Mouse (Mus musculus) left cerebral cortex, adult 9 months (tissue): ENCODE data around the gene Osbpl5.
"Not testable (repeated sequence)": the region's sequence is repeated elsewhere in the genome, so short reads cannot be mapped to it uniquely, and the experiment has no call there.

Source experiments
- DNase-seq, 2 experiments: peaks; one replicate each; pipeline ENCODE4 v3.0.0; 2022; ENCODE audit warnings: low spot score in 2 of 2

Osbpl5 gene

GRCm38 (mm10) chr7:143709395-143709794 is 47.4 kb downstream of the Osbpl5 start:
- no peak for DNase-seq

DNA sequence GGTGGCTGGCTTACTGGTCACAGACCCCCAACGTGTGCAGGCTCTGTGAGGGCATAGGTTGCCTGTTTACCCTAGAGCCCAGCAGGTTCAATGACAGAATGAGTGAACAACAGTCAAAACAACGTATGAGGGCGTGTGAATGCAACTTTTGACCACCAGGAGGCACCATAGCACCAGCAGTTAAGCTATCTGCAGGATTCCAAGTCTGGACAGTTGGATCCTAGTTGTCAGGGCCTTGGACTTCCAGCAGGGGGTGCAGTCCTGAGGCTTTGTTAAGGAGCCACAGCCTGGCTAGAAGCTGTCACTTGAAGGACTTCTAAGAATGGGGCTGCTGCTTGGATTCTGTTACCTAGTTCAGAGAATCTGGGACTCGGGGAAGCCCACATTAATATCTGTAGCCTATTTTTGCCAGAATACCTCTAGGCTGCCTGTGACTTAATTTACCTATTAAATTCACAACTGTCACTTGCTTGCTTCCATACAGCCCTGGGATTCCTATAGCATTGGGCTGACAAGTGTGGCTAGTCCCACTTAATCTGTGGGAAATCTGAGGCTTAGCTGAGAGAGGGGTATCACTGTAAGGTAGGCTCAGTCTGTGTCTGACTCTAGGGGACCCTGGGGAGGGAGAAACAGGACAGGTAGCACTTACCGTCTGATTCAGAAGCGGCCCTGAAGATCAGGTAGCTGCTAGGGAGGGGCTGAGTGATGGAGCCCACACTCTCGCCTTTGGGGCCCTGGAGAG is 49.9 kb downstream of the Osbpl5 start:
- DNase-seq = peak; percentile 68 to 95

DNA sequence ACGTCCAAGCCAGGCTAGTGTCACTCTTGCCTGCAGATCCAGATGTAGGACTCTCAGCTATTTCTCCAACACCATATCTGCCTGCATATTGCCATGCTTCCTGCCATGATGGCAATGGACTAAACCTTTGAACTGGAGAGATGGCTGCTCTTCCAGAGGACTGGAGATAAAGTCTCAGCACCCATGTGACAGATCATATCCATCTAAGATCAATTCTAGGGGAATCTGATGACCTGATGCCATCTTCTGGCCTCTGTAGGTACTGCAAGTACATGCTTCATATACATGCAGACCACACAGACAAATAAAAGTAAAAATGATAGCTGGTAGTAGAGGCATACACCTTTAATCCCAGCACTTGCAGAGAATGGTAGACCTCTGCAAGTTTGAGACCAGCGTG is 60.6 kb downstream of the Osbpl5 start:
- peak in 1 of 2 experiments; percentile 33 for DNase-seq

- no peak for DNase-seq
Observed at GRCm38 (mm10) chr7:143694550-143694949, 62.2 kb downstream of the Osbpl5 start.

- DNase-seq = no peak
Observed at GRCm38 (mm10) chr7:143692746-143693510, 63.9 kb downstream of the Osbpl5 start.

DNA sequence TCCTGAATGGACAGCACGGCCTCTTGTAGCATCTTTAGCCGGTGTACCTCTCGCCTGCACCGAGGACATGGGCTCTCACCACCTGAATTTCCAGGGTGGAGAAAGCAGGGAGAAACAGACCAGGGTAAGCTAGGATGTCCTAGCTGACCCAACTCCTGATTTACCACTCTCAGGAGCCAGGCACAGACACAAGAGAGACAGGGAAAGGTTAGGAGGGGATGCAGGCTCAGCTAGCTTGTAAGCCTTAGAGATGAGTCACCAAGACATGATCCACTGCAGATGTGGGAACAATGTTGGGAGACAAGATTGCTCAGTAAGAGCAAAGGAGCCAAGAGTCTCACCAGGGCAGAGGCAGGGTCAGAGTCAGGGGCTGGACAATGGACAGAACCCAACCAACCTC is 64.9 kb downstream of the Osbpl5 start:
- no peak for DNase-seq

- no peak for DNase-seq
Observed at GRCm38 (mm10) chr7:143691181-143691580, 65.6 kb downstream of the Osbpl5 start.

- no peak for DNase-seq
Observed at GRCm38 (mm10) chr7:143689946-143690345, 66.8 kb downstream of the Osbpl5 start.

DNA sequence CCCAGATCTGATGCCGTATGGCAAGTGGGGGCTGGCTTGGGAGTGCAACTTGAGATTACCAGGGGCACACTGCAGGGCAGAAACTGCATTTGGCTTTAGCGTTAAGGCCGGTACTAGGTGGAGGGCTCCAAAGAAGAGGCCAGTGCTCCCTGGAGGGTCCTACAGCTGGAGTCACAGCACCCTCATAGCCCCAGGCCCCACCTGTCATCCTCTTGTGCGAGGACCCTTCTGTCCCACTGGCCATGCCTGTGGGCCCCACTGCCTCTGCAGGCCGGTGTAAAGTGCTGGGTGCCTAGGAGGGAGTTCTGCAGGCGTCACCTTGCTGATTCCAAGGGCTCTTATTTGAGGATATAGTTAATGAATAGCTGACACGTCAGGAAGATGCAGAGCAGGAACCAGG is 67.3 kb downstream of the Osbpl5 start:
- no peak for DNase-seq

DNA sequence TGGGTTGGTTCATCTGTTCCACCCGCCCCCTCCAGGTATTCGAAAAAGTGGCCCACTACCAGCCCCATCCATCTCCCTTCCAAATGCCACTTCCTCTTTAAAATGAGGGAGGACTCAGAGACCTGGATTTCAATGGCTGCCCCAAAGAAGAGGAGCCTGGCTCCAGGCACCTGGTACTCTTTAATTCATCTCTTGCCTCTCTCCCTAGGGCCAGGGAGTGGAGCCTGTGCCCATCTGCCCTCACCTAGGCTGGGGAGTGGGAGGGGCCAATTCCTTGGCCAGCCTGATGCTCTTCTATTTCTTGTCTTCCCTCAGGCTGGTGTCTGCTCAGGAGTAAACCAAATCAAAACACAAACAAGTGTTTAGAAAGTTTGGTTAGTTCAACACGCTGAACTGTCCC is 70.1 kb downstream of the Osbpl5 start:
- DNase-seq = not testable (repeated sequence)

- not testable (repeated sequence) for DNase-seq
Observed at GRCm38 (mm10) chr7:143686191-143686590, 70.6 kb downstream of the Osbpl5 start.

GRCm38 (mm10) chr7:143685359-143686067 is 71.3 kb downstream of the Osbpl5 start, which contains the start of gene Tnfrsf23:
Gene Tnfrsf23, minus strand, starts transcription at chr7:143685872.
- DNase-seq = peak; percentile 63 to 76

- not testable (repeated sequence) for DNase-seq
Observed at GRCm38 (mm10) chr7:143684569-143684968, 72.2 kb downstream of the Osbpl5 start.

GRCm38 (mm10) chr7:143681566-143681965 is 75.2 kb downstream of the Osbpl5 start:
- no peak for DNase-seq

DNA sequence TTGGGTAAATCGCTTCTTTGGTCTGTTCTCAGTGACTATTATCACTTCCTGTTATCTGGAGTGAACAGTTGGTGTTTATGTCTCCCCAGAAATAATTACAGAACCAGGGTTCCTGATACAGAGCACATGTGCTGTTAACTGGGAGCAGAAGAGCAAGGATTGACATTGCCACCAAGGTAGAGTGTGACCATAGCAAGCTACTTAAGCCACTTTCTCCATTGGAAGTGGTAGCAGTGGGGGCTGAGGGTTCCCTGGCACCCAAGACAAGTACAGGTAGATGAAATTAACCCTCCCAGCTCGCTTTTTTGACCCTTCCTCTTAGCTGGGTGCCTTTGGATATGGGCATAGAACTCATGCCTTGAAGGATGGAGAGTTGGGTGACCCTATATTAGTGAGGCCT is 75.9 kb downstream of the Osbpl5 start:
- DNase-seq = not testable (repeated sequence)

DNA sequence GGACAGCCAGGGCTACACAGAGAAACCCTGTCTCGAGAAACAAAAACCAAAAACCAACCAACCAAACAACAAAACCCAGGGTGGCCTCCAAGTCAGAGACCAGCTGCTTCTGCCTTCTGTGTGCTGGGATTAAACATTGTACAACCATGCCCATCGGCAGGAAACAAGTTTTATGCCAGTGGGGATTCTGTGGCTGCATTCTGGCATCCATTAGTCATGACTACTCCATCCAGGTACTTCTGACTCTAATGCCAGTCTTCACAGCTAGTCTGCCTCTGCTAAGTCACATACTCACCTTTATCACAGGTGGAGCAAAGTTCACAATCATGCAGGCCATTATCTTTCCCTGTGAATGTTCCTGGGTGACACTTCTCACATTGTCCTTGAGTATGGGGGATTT is 77.1 kb downstream of the Osbpl5 start:
- DNase-seq = not testable (repeated sequence)

DNA sequence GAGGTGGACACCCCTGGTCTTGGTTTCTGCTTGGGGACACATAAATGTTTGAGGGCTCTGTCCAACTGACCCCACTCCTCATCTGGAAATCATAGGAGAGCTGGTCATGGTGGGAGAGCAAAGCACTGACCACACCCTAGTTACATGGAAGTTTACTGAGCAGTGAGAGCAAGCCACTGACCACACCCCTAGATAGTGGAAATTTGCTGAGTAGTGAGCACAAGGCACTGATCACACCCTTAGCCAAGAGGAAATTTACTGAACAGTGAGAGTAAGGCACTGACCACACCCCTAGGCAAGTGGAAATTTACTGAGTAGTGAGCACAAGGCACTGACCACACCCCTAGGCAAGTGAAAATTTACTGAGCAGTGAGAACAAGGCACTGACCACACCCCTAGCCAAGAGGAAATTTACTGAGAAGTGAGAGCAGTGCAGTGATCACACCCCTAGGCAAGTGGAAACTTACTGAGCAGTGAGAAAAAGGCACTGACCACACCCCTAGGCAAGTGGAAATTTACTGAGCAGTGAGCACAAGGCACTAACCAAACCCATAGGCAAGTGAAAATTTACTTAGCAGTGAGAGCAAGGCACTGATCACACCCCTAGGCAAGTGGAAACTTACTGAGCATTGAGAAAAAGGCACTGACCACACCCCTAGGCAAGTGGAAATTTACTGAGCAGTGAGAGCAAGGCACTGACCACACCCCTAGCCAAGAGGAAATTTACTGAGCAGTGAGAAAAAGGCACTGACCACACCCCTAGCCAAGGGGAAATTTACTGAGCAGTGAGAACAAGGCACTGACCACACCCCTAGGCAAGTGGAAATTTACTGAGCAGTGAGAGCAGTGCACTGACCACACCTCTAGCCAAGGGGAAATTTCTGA is 90.1 kb downstream of the Osbpl5 start:
- no peak for DNase-seq

- DNase-seq = no peak
Observed at GRCm38 (mm10) chr7:143663470-143663869, 93.3 kb downstream of the Osbpl5 start.

GRCm38 (mm10) chr7:143660797-143661196 is 96.0 kb downstream of the Osbpl5 start:
- no peak for DNase-seq

GRCm38 (mm10) chr7:143649769-143650346 is 106.9 kb downstream of the Osbpl5 start:
- not testable (repeated sequence) for DNase-seq
